Mouse (Mus musculus) stomach, embryonic 14.5 days (tissue): ENCODE measurements around the gene Lpcat4. TPM values are rescaled to one million over a fixed set of nuclear protein-coding genes. Genes with fewer than 3 reads are reported as not detected.
A peak's percentile ranks its signal among the peaks of the same experiment; 100 is the strongest.

Source experiments
- ATAC-seq: fragments of 200-750 bp; cut with Nextera tagmentation; 2 replicates; pipeline ENCODE4 v1.8.0; 2017; ENCODE audit warnings: low read depth, moderate TSS enrichment; ENCODE audit not compliant: insufficient number of reproducible peaks, insufficient read depth, low FRiP score
- H3K27ac ChIP-seq: fragments of 300-500 bp; sonication (generic); 2 replicates; pipeline ENCODE4 v1.5.1; 2014; ENCODE audit warnings: mild to moderate bottlenecking, low read length, moderate library complexity, mixed read lengths
- H3K27me3 ChIP-seq: fragments of 300-500 bp; sonication (generic); 2 replicates; pipeline ENCODE4 v1.6.1; 2014; ENCODE audit warnings: low read length, control low read depth, mixed read lengths; ENCODE audit not compliant: control insufficient read depth, insufficient read depth
- H3K36me3 ChIP-seq: fragments of 300-500 bp; sonication (generic); 2 replicates; pipeline ENCODE4 v1.6.1; 2014; ENCODE audit warnings: mild to moderate bottlenecking, control low read depth, low read length, moderate library complexity, mixed read lengths; ENCODE audit not compliant: control insufficient read depth, insufficient read depth
- H3K4me1 ChIP-seq: fragments of 300-500 bp; sonication (generic); 2 replicates; pipeline ENCODE4 v1.6.1; 2014; ENCODE audit warnings: low read length, control low read depth, mixed read lengths; ENCODE audit not compliant: control insufficient read depth, insufficient read depth
- H3K4me2 ChIP-seq: fragments of 300-500 bp; sonication (generic); replicated peaks from 2 replicates; pipeline ENCODE4 v1.6.1; 2014; ENCODE audit warnings: low read depth, low read length, control low read depth
- H3K4me3 ChIP-seq: fragments of 300-500 bp; sonication (generic); 2 replicates; pipeline ENCODE4 v1.5.1; 2014; ENCODE audit warnings: low read depth, low read length, control low read depth
- H3K9ac ChIP-seq: fragments of 300-500 bp; sonication (generic); replicated peaks from 2 replicates; pipeline ENCODE4 v1.6.1; 2014; ENCODE audit warnings: low read depth, mild to moderate bottlenecking, control low read depth, low read length, moderate library complexity, mixed read lengths
- H3K9me3 ChIP-seq: fragments of 300-500 bp; sonication (generic); 2 replicates; pipeline ENCODE4 v1.6.1; 2016; ENCODE audit warnings: low read depth, low read length, control low read depth; ENCODE audit not compliant: control insufficient read depth
- WGBS: fragments of 180-500 bp; shearing (Covaris S2); extraction: QIAGEN DNeasy Blood & Tissue Kit; methylation state at CpG from one replicate; pipeline ENCODE4 v1.1.7; 2014; 5-methylcytosine and 5-hydroxymethylcytosine counted together
- polyA plus RNA-seq: library from polyadenylated mRNA; unstranded; fragments of >200 nt; fragmentation: Nextera tagmentation; extraction: Ambion mirVana; gene quantifications from 2 replicates; pipeline ENCODE4 v1.2.1, GENCODE M21; 2014

Lpcat4 gene
- polyA plus RNA-seq, 1 experiment from 2014 or later: 23.0 TPM

GRCm38 (mm10) chr2:112224356-112224755 lies 14.9 kb upstream of the Lpcat4 start:
- H3K9me3 ChIP-seq: no peaks in the 10 kb centered on the region

GRCm38 (mm10) chr2:112232623-112233022 lies 6.6 kb upstream of the Lpcat4 start:
- no peaks in the 10 kb centered on the region for H3K27me3 ChIP-seq
- no peak overlapping the region for H3K27ac ChIP-seq
- H3K4me3 ChIP-seq: no peak overlapping the region
- WGBS: 84% methylated on average over 1 of the region's 1 CpGs
- H3K4me2 ChIP-seq: no peak overlapping the region
- H3K9ac ChIP-seq: no peak overlapping the region
- ATAC-seq: no peak
- no peaks in the 10 kb centered on the region for H3K9me3 ChIP-seq
- H3K36me3 ChIP-seq: no peaks in the 10 kb centered on the region
- H3K4me1 ChIP-seq: no peaks in the 10 kb centered on the region

More at GRCm38 (mm10) chr2:112224356-112224755, 14.9 kb upstream of the Lpcat4 start:
- no peak for ATAC-seq
- Histone ChIP-seq H3K4me2 (no peak overlapping the region), H3K36me3 (no peaks in the 10 kb centered on the region), H3K4me1 (no peaks in the 10 kb centered on the region), H3K4me3 (no peak overlapping the region), H3K27me3 (no peaks in the 10 kb centered on the region), H3K9ac (no peak overlapping the region), H3K27ac (no peak overlapping the region)
- 51% methylated on average over 4 of the region's 4 CpGs for WGBS

GRCm38 (mm10) chr2:112236620-112237019 lies 2.6 kb upstream of the Lpcat4 start:
- Histone ChIP-seq H3K27me3 (no peaks in the 10 kb centered on the region), H3K27ac (no peak overlapping the region), H3K4me1 (no peaks in the 10 kb centered on the region; the same call in 1 of the 2 replicates), H3K36me3 (no peaks in the 10 kb centered on the region), H3K4me2 (no peak overlapping the region), H3K9me3 (no peaks in the 10 kb centered on the region), H3K9ac (no peak overlapping the region), H3K4me3 (no peak overlapping the region)
- ATAC-seq: no peak
- WGBS: 85% methylated on average over 2 of the region's 2 CpGs

GRCm38 (mm10) chr2:112238006-112238405 lies 1.3 kb upstream of the Lpcat4 start:
- Histone ChIP-seq H3K4me3 (no peak overlapping the region), H3K9me3 (no peaks in the 10 kb centered on the region), H3K9ac (no peak overlapping the region), H3K36me3 (no peaks in the 10 kb centered on the region), H3K27me3 (no peaks in the 10 kb centered on the region), H3K4me2 (no peak overlapping the region; the same call in 1 of the 2 replicates), H3K4me1 (no peaks in the 10 kb centered on the region; the same call in 1 of the 2 replicates), H3K27ac (no peak overlapping the region)
- ATAC-seq: no peak
- WGBS: 8% methylated on average over 4 of the region's 4 CpGs

GRCm38 (mm10) chr2:112239935-112240721 lies 860 bp downstream of the Lpcat4 start:
- peak overlapping the region; percentile 73 for H3K4me3 ChIP-seq
- H3K4me2 ChIP-seq: peak overlapping the region; percentile 86
- peaks cover 3% of the 10 kb centered on the region; the same call in 1 of the 2 replicates for H3K36me3 ChIP-seq
- ATAC-seq: peak; percentile 30
- peak overlapping the region; percentile 65; the same call in 1 of the 2 replicates for H3K9ac ChIP-seq
- no peaks in the 10 kb centered on the region for H3K9me3 ChIP-seq
- no peaks in the 10 kb centered on the region for H3K27me3 ChIP-seq
- no peaks in the 10 kb centered on the region; the same call in 1 of the 2 replicates for H3K4me1 ChIP-seq
- under 1% methylated on average over 28 of the region's 28 CpGs for WGBS
- H3K27ac ChIP-seq: peak overlapping the region; percentile 95; the same call in 1 of the 2 replicates

GRCm38 (mm10) chr2:112241787-112242186 lies 2.5 kb downstream of the Lpcat4 start:
- Histone ChIP-seq H3K27ac (no peak overlapping the region), H3K4me3 (no peak overlapping the region), H3K4me1 (no peaks in the 10 kb centered on the region; the same call in 1 of the 2 replicates), H3K4me2 (no peak overlapping the region), H3K36me3 (peaks cover 3% of the 10 kb centered on the region; the same call in 1 of the 2 replicates), H3K9ac (no peak overlapping the region), H3K27me3 (no peaks in the 10 kb centered on the region), H3K9me3 (no peaks in the 10 kb centered on the region)
- ATAC-seq: no peak
- 74% methylated on average over 14 of the region's 14 CpGs for WGBS

- H3K27me3 ChIP-seq: no peaks in the 10 kb centered on the region
- no peak overlapping the region for H3K4me3 ChIP-seq
- peaks cover 8% of the 10 kb centered on the region for H3K36me3 ChIP-seq
- no peak overlapping the region for H3K27ac ChIP-seq
- WGBS: 70% methylated on average over 5 of the region's 5 CpGs
- no peaks in the 10 kb centered on the region for H3K9me3 ChIP-seq
- H3K4me2 ChIP-seq: no peak overlapping the region
- peak; percentile 28; the same call in 1 of the 2 replicates for ATAC-seq
- no peaks in the 10 kb centered on the region; the same call in 1 of the 2 replicates for H3K4me1 ChIP-seq
- no peak overlapping the region for H3K9ac ChIP-seq
Measured at GRCm38 (mm10) chr2:112245307-112245706, 6.0 kb downstream of the Lpcat4 start.

GRCm38 (mm10) chr2:112246193-112246592 lies 6.9 kb downstream of the Lpcat4 start:
- Histone ChIP-seq H3K36me3 (peaks cover 8% of the 10 kb centered on the region), H3K27ac (no peak overlapping the region), H3K4me1 (no peaks in the 10 kb centered on the region), H3K27me3 (no peaks in the 10 kb centered on the region), H3K9ac (no peak overlapping the region), H3K4me2 (no peak overlapping the region), H3K9me3 (no peaks in the 10 kb centered on the region), H3K4me3 (no peak overlapping the region)
- 64% methylated on average over 6 of the region's 6 CpGs for WGBS
- 0 out of 2 replicates have a peak, but pooled peaks have one; percentile 42 for ATAC-seq
